Mouse (Mus musculus) mammary gland, adult 2 months (tissue): Measurements from ENCODE around the gene Ehbp1l1. TPM values are rescaled to one million over a fixed set of nuclear protein-coding genes. Genes with fewer than 3 reads are reported as not detected.

Source experiments
- polyA plus RNA-seq: library from polyadenylated mRNA; depleted of rRNA; stranded (reverse); fragments of >200 nt; gene quantifications from 2 replicates; pipeline ENCODE4 v1.2.3, GENCODE M21; 2012; ENCODE audit warnings: low replicate concordance; rRNA removed

Gene Ehbp1l1
- 92.5 and 93.1 TPM in 2 replicates for polyA plus RNA-seq

DNA sequence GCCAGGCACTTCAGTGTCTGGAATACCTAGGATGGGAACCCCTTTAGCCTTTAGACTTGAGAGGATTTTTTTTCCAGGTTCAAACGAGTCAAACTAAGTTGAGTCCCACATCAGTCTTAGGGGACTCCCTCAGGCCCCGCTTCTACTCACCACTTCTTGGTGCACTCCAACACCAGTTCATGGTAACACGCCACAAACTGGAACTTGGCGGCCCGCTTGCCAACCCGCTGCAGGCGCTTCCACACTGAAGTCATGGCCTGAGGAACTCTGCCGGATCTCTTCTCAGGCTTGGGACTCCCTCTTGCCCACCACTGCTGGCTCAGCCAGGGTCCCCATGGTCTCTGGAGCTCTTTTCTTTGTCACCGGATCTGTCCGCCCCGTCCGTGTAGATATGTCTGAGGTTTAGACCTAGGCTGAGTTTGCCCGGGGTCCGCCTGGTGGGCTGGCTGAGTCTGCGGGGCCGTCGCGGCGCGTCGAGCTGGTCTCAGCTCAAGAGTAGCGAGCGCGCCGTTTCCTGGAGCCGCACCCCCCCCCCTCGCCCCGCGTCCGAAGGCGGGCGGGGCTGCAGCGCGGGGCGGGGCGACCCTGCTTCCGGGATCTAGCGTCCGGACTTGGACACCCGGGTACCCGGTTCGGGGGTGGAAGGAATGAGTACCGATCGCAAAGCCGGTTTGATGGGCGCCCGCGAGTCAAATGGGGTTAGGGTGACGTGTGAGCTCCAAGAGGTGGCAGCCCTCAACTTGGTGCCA lies at the start of gene Ehbp1l1:
Ehbp1l1 (minus strand) TSS at position 551 of the 749 bp plus-strand sequence.

GRCm38 (mm10) chr19:5770925-5771860 lies 45.1 kb upstream of the Ehbp1l1 start, which contains the start of gene Scyl1:
Gene Scyl1, minus strand, starts transcription at chr19:5771419.

DNA sequence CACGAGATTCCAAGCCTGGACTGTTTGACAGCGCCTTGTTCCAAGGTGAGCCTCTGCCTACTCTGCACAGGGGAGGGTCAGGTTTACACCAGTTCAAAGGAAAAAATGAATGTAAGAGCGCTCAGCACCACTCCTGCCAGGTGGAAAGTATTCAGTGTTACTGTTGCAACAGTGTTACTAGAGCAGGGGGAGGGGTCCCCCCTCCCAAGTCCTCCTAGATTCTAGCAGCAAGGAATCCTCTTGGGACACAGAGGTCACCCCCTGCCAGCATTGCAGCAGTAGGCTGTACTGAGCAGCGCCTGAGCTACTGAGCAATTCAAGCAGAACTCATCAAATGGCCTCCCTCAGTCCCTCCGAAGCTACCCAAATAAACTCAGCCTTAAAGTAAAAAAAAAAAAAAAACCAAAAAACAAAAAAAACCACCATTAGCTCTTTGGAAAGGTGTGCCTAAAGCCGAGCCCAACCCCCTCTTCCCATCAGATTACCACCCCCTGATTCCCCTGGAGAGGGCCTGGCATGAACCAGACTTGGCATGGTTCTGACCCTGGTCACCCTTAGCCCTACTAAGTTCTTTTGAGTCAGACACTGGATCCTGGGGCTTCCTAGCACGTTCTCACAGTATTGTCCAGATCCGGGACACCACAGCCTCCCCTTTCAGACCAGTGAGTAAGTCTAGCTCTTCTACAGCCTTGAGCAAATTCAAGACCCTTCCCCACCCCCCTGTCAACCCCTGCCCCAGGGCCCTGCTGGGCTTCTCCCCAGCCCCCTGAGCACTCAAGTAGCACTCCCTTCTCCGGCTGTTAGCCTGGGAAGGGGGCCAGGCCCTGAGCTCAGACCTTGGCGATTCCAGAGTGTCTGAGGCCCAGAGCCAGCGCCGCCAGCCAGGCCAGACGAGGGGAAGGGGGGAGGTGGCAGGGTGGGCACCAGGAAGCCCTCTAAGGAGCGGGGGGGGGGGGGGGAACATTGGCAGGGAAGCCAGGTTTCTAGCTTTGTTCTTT lies 14.5 kb upstream of the Ehbp1l1 start, which contains the start of gene Ltbp3:
Ltbp3 (plus strand) TSS at position 585 of the 998 bp plus-strand sequence.

DNA sequence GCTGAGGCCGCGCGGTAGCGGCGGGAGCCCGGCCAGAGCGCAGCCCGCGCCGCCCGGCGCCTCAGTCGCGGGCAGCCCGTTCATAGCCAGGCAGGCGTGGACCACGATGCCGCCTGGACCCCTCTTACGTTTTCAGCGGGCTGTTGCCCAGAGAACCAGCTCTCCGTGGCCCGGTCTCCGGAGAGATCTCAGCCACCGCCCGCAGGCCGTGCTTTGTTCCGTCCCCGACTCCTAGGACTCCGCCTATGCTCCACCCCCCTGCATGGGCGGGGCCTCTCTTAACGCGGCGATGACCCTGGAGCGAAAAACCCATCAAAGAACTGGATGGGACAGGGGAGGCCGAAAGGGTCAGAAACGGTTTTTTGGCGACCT lies 3.3 kb upstream of the Ehbp1l1 start, which contains the start of gene Fam89b:
Fam89b (minus strand) TSS at position 210 of the 372 bp plus-strand sequence.

DNA sequence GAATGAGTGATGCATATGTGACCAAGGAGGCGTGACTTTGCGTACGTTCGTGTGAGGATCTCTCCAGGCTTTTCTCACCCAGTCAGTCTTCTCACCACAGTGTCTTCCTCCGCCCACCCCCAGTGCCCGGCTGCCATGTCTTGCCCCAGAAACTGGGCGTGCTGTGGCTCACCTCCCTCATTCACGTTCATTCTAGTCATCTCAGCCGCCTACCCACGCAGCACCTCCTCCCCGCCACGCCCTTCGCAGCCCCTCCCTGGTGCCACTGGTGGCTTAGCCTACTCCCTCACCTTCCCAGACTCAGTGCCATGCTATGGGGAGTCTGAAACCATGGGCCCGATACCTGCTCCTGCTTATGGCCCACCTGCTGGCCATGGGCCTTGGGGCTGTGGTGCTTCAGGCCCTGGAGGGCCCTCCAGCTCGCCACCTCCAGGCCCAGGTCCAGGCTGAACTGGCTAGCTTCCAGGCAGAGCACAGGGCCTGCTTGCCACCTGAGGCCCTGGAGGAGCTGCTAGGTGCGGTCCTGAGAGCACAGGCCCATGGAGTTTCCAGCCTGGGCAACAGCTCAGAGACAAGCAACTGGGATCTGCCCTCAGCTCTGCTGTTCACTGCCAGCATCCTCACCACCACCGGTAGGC lies 21.8 kb downstream of the Ehbp1l1 start, which contains the start of gene Kcnk7:
Kcnk7 (plus strand) TSS at position 205 of the 638 bp plus-strand sequence.

DNA sequence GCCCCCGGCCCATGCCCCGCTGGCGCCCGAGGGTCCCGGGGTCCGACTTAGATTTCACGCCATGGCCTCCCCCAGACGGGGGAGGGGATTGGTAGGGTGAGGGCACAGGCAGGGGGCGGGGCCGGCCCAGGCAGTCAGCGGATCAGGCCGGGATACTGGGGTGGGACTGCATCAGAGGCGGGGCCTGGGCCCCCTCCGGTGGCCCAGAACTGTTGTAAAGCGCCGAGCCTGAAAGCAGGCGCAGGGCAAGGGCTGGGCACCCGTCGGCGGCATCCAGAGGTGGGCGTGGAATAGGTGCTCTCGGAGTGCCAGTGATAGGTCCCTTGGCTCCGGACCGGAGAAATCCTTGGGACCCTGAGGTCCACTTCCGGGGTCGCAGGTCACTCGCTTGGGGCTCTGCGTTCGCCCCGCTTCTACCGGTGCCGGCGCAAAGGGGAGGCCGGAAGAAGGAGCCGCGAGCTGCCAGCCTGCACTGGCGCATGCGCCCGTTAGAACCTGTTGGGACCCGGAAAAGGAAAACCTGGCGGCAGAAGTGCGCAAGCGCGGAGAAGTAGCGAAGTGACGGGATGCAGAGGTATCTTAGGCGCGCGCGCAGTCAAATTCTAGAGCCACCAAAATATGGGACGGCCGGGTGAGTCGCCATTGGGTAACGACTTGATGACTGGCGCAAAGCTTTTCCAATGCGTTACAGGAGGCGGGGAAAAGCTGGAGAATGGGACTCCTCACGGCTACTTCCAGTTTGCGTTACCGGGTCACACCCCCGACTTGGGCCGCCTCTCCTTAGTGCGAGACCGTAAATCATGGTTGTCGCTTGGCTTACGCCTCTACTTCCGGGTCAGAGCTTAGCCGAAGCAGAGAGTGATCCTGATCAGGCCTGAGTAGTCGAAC lies 37.7 kb downstream of the Ehbp1l1 start, which contains the start of the genes Map3k11 and Pcnx3:
Map3k11 (plus strand) TSS at position 543 of the 888 bp plus-strand sequence.
Pcnx3 (minus strand) TSS at position 709 of the 888 bp plus-strand sequence.

DNA sequence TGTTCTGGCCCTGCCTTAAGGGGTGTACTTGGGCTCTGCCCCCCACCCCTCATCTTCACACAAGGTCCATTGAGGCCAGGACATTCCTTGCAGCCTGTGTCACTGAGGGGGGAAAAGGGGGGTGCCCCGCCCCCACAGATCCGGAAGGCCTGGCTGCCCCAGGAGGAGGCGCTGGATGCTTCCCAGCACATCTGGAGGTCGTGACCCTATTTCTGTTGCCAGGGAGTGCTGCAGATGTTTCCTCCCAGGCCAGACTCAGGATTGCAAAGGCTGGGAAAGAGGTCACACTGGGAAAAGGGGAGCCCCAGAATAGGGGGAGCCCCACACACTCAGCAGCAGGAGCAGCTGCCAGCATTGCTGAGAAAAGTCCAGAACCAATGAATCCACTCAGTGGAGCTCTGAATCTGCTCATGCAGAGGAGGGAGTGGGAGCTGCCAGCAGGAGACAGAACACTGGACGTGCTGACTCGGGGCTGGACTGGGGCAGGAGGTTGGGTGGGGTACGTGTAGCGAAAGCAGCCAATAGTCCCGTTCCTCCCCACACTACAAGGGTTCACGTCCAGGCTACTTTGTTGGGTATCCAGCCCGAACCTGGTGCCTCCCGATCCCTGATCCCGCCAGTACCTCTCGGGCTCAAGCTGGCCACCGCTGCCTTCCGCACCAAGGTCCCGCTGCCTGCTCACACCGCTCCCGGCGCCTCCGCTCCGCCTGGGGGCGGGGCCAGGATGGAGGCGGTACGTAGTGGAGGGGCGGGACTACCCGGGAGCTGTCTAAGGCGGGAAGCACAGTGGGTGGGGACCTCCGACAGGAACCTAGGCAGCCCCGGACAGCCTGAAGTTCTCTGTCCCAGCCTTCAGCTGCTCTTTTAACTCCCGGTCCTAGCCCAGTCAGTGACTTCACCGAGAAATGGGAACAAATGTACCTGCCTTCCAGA lies 62.9 kb downstream of the Ehbp1l1 start, which contains the start of gene Sipa1:
Sipa1 (minus strand) TSS at position 727 of the 933 bp plus-strand sequence.

Other genes with a start within 250 kb of the Ehbp1l1 start
- gene Mus81, start 237.9 kb downstream of the Ehbp1l1 start, polyA plus RNA-seq: 47.4 and 58.4 TPM in 2 replicates
- 576 and 751 TPM in 2 replicates for gene Cfl1, start 235.9 kb downstream of the Ehbp1l1 start, polyA plus RNA-seq
- 1.1 and 1.7 TPM in 2 replicates for gene 1700020D05Rik, start 222.5 kb downstream of the Ehbp1l1 start, polyA plus RNA-seq
- 11.3 and 16.3 TPM in 2 replicates for gene Snx32, start 215.8 kb downstream of the Ehbp1l1 start, polyA plus RNA-seq
- 2.4 and 2.5 TPM in 2 replicates for gene Ovol1, start 165.7 kb downstream of the Ehbp1l1 start, polyA plus RNA-seq
- 11.5 and 27.2 TPM in 2 replicates for gene Ap5b1, start 158.3 kb downstream of the Ehbp1l1 start, polyA plus RNA-seq
- 35.9 and 66.4 TPM in 2 replicates for gene Rnaseh2c, start 124.4 kb downstream of the Ehbp1l1 start, polyA plus RNA-seq
- gene Kat5, start 116.1 kb downstream of the Ehbp1l1 start, polyA plus RNA-seq: 50.4 and 55.5 TPM in 2 replicates
- 102 and 116 TPM in 2 replicates for gene Rela, start 88.8 kb downstream of the Ehbp1l1 start, polyA plus RNA-seq
- gene Sipa1, start 62.6 kb downstream of the Ehbp1l1 start, polyA plus RNA-seq: 130 and 371 TPM in 2 replicates
- gene Map3k11, start 37.6 kb downstream of the Ehbp1l1 start, polyA plus RNA-seq: 73.1 and 141 TPM in 2 replicates
- 137 and 266 TPM in 2 replicates for gene Pcnx3, start 37.4 kb downstream of the Ehbp1l1 start, polyA plus RNA-seq
- gene Kcnk7, start 21.9 kb downstream of the Ehbp1l1 start, polyA plus RNA-seq: 0.83 and 0.94 TPM in 2 replicates
- 237 and 392 TPM in 2 replicates for gene Fam89b, start 3.3 kb upstream of the Ehbp1l1 start, polyA plus RNA-seq
- 222 and 329 TPM in 2 replicates for gene Ltbp3, start 14.6 kb upstream of the Ehbp1l1 start, polyA plus RNA-seq
- 105 and 131 TPM in 2 replicates for gene Scyl1, start 45.1 kb upstream of the Ehbp1l1 start, polyA plus RNA-seq
- 32.4 and 48.8 TPM in 2 replicates for gene Frmd8, start 149.0 kb upstream of the Ehbp1l1 start, polyA plus RNA-seq
- 37.0 and 41.5 TPM in 2 replicates for gene Slc25a45, start 151.5 kb upstream of the Ehbp1l1 start, polyA plus RNA-seq
- gene Tigd3, start 167.8 kb upstream of the Ehbp1l1 start, polyA plus RNA-seq: 0.32 and 0.38 TPM in 2 replicates
- gene Dpf2, start 186.7 kb upstream of the Ehbp1l1 start, polyA plus RNA-seq: 74.6 and 123 TPM in 2 replicates
- gene Cdc42ep2, start 198.5 kb upstream of the Ehbp1l1 start, polyA plus RNA-seq: 13.5 and 26.4 TPM in 2 replicates
- gene Pola2, start 237.9 kb upstream of the Ehbp1l1 start, polyA plus RNA-seq: 40.1 and 53.8 TPM in 2 replicates